Comparison of ENCODE assay signal across 17 mouse cellular contexts in the genomic region with DNA sequence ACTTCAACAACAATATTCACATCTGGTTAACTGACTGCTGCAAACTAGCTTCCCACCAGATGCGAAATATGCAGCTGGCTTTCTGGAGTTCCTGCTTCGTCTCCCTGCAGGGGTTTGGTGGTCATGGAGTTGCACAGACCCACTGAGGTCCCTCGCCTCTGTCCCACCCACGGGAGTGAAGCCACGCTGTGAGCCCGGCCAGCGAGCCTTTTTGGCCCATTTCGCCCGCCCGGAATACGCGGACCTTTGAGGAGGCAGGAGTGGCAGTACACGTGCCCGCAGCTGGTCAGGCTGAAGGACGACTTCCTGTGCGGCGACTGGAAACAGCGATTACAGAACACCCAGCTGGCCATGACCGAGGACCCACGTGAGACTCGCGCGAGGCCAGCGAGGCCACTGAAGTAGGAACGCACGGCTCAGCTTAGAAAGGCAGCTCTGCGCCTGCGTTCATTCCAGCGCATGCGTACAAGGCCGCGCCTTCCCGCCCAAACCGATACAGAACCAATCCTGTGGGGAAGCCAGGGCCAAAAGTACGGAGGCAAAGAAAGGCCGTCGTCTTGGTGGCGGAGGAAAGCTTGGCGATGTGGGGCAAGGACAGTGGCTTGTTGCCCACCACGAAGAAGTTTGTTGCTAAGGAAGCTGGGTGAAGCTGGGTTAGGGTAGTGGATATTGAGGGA. TPM values are rescaled to one million over a fixed set of nuclear protein-coding genes. Genes with fewer than 3 reads are reported as not detected.
"Had no signal": no experiment of that assay in that cellular context is flagged by ENCODE, and none has a peak within 500 bp of the region (broad histone marks: within the 10 kb centered on the region; RNA-seq: fewer than 3 reads in every experiment).

Rnf212 (minus strand) TSS at position 353 of the 677 bp plus-strand sequence.

- H3K4me1 ChIP-seq: limb, embryonic 13.5 days; midbrain, embryonic 12.5 days; neural tube, embryonic 13.5 days had no signal

- DNase-seq: layer of hippocampus, adult 9-11 months; left cerebral cortex, postnatal 4 days; lung, adult 18-20 months; retina, postnatal 1 day; thymus, postnatal 36 days had no signal

- H3K9me3 ChIP-seq: limb, embryonic 13.5 days; midbrain, embryonic 12.5 days; neural tube, embryonic 13.5 days had no signal

- H3K9ac ChIP-seq: limb, embryonic 13.5 days; liver, embryonic 14.5 days; midbrain, embryonic 12.5 days; neural tube, embryonic 13.5 days had no signal

- H3K27me3 ChIP-seq: limb, embryonic 13.5 days; midbrain, embryonic 12.5 days; neural tube, embryonic 13.5 days had no signal

- H3K4me3 ChIP-seq: limb, embryonic 13.5 days; midbrain, embryonic 12.5 days; neural tube, embryonic 13.5 days had no signal

- ATAC-seq: midbrain, embryonic 16.5 days had no signal

- H3K4me2 ChIP-seq: limb, embryonic 13.5 days; midbrain, embryonic 12.5 days; neural tube, embryonic 13.5 days had no signal

- H3K36me3 ChIP-seq: limb, embryonic 13.5 days; midbrain, embryonic 12.5 days; neural tube, embryonic 13.5 days had no signal

- H3K27ac ChIP-seq: limb, embryonic 13.5 days; liver, embryonic 14.5 days; midbrain, embryonic 12.5 days; neural tube, embryonic 13.5 days; stomach, postnatal 0 days had no signal

RNA-seq across cellular contexts. Expression of gene Rnf212, which starts in this region (rescaled TPM):
- total RNA-seq: left cerebral cortex, adult 18-20 months; left cerebral cortex, postnatal 10 days; left cerebral cortex, postnatal 4 days; liver, adult 2 months; megakaryocyte-erythroid progenitor cell, adult 5-6 weeks had no signal
- polyA plus RNA-seq: limb, embryonic 13.5 days; liver, adult 2 months; lung, embryonic 16.5 days; midbrain, embryonic 12.5 days; midbrain, embryonic 16.5 days; neural tube, embryonic 13.5 days; thymus, postnatal 0 days had no signal
